Mouse (Mus musculus) thymus, adult 2 months (tissue): ENCODE measurements around the gene Rab6a.

Experiments
- CTCF ChIP-seq: fragments of 200-500 bp; IDR thresholded peaks from 2 replicates; pipeline ENCODE4 v1.5.1; 2012; ENCODE audit warnings: mild to moderate bottlenecking, control low read depth, low read length, moderate library complexity, borderline replicate concordance; ENCODE audit not compliant: control insufficient read depth, poor library complexity, insufficient read depth; ENCODE audit errors: extremely low read depth
- POLR2A ChIP-seq: fragments of 200-500 bp; IDR thresholded peaks from 2 replicates; pipeline ENCODE4 v1.6.1; 2012; ENCODE audit warnings: mild to moderate bottlenecking, low read length, control low read depth, moderate library complexity; ENCODE audit not compliant: control insufficient read depth, poor library complexity, insufficient read depth; ENCODE audit errors: extremely low read depth

- TF ChIP-seq CTCF = no peak
- TF ChIP-seq POLR2A = no peak
Observed at GRCm38 (mm10) chr7:100561861-100562587, 45.2 kb upstream of the Rab6a start.
